Mouse (Mus musculus) neural tube, embryonic 13.5 days (tissue): ENCODE results near the gene Hist1h4i. TPM values are rescaled to one million over a fixed set of nuclear protein-coding genes. Genes with fewer than 3 reads are reported as not detected.

Source experiments
- ATAC-seq: fragments of 200-750 bp; cut with Nextera tagmentation; 2 replicates; pipeline ENCODE4 v1.8.0; 2017; ENCODE audit warnings: low read depth, mild to moderate bottlenecking, moderate TSS enrichment, moderate library complexity
- H3K27ac ChIP-seq: fragments of 300-500 bp; sonication (generic); replicated peaks from 2 replicates; pipeline ENCODE4 v1.5.1; 2015; ENCODE audit warnings: moderate library complexity, mild to moderate bottlenecking, inconsistent platforms
- H3K27me3 ChIP-seq: fragments of 300-500 bp; sonication (generic); 2 replicates; pipeline ENCODE4 v1.6.1; 2015; ENCODE audit warnings: mild to moderate bottlenecking, inconsistent platforms
- H3K36me3 ChIP-seq: fragments of 300-500 bp; sonication (generic); 2 replicates; pipeline ENCODE4 v1.6.1; 2015; ENCODE audit warnings: mild to moderate bottlenecking, inconsistent platforms
- H3K4me1 ChIP-seq: fragments of 300-500 bp; sonication (generic); replicated peaks from 2 replicates; pipeline ENCODE4 v1.6.1; 2015; ENCODE audit warnings: inconsistent platforms
- H3K4me2 ChIP-seq: fragments of 300-500 bp; sonication (generic); 2 replicates; pipeline ENCODE4 v1.6.1; 2015; ENCODE audit warnings: inconsistent platforms, mild to moderate bottlenecking, moderate library complexity
- H3K4me3 ChIP-seq: fragments of 300-500 bp; sonication (generic); 2 replicates; pipeline ENCODE4 v1.5.1; 2015; ENCODE audit warnings: mild to moderate bottlenecking, inconsistent platforms
- H3K9ac ChIP-seq: fragments of 300-500 bp; sonication (generic); 2 replicates; pipeline ENCODE4 v1.6.1; 2015; ENCODE audit warnings: moderate library complexity, mild to moderate bottlenecking, inconsistent platforms
- H3K9me3 ChIP-seq: fragments of 300-500 bp; sonication (generic); 2 replicates; pipeline ENCODE4 v1.6.1; 2016; ENCODE audit warnings: inconsistent platforms
- WGBS: fragments of 180-500 bp; shearing (Covaris S2); methylation state at CpG from one replicate; pipeline ENCODE4 v1.1.7; 2015; 5-methylcytosine and 5-hydroxymethylcytosine counted together
- polyA plus RNA-seq: library from polyadenylated mRNA; unstranded; fragments of >200 nt; fragmentation: Nextera tagmentation; extraction: Ambion mirVana; gene quantifications from 2 replicates; pipeline ENCODE4 v1.2.1, GENCODE M21; 2015

Gene Hist1h4i
- polyA plus RNA-seq, 1 experiment from 2014 or later = 10.1 TPM

GRCm38 (mm10) chr13:22001823-22002222 lies 39.3 kb downstream of the Hist1h4i start:
- H3K27ac ChIP-seq = no peak overlapping the region
- no peaks in the 10 kb centered on the region for H3K9me3 ChIP-seq
- WGBS = 20% methylated on average over 5 of the region's 5 CpGs
- H3K9ac ChIP-seq = no peak overlapping the region
- no peak overlapping the region for H3K4me2 ChIP-seq
- H3K4me3 ChIP-seq = no peak overlapping the region
- no peak for ATAC-seq
- peaks cover 100% of the 10 kb centered on the region for H3K27me3 ChIP-seq
- H3K36me3 ChIP-seq = no peaks in the 10 kb centered on the region
- peaks cover 20% of the 10 kb centered on the region for H3K4me1 ChIP-seq

- H3K9ac ChIP-seq = no peak overlapping the region
- peaks cover 100% of the 10 kb centered on the region for H3K27me3 ChIP-seq
- H3K4me1 ChIP-seq = peaks cover 18% of the 10 kb centered on the region
- no peak for ATAC-seq
- no peak overlapping the region for H3K4me2 ChIP-seq
- no peaks in the 10 kb centered on the region for H3K9me3 ChIP-seq
- 56% methylated on average over 2 of the region's 2 CpGs for WGBS
- H3K4me3 ChIP-seq = no peak overlapping the region
- no peaks in the 10 kb centered on the region for H3K36me3 ChIP-seq
- H3K27ac ChIP-seq = no peak overlapping the region
Observed at GRCm38 (mm10) chr13:22001346-22001745, 39.8 kb downstream of the Hist1h4i start.

GRCm38 (mm10) chr13:21999147-21999546 lies 42.0 kb downstream of the Hist1h4i start:
- H3K4me2 ChIP-seq = no peak overlapping the region
- no peak overlapping the region for H3K27ac ChIP-seq
- no peaks in the 10 kb centered on the region for H3K36me3 ChIP-seq
- H3K27me3 ChIP-seq = peaks cover 99% of the 10 kb centered on the region
- ATAC-seq = no peak
- H3K4me1 ChIP-seq = peaks cover 17% of the 10 kb centered on the region
- H3K4me3 ChIP-seq = no peak overlapping the region
- H3K9me3 ChIP-seq = no peaks in the 10 kb centered on the region
- WGBS = 30% methylated on average over 4 of the region's 4 CpGs
- H3K9ac ChIP-seq = no peak overlapping the region

DNA sequence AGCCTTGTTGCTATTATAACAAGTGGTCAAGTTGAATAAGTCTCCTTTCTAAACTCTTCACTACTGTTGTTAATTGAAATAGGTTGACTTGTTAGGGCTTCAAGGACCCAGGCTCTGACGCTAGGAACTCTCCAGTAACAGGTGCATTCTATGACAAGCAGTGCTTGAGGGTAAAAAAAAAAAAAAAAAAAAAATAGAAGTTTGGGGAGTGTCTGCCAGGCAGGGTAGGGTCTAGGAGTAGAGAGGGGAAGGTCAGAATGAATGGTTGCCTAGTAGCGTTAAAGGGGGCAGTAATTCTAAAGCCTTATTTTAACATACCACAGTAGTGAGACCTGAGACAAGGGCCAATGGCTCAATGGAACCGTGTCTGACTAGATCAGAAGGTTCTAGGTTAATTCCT lies 42.8 kb downstream of the Hist1h4i start:
- Histone ChIP-seq H3K9ac (no peak overlapping the region), H3K36me3 (no peaks in the 10 kb centered on the region), H3K4me2 (no peak overlapping the region), H3K9me3 (no peaks in the 10 kb centered on the region), H3K4me3 (no peak overlapping the region), H3K27me3 (peaks cover 99% of the 10 kb centered on the region), H3K4me1 (peaks cover 17% of the 10 kb centered on the region), H3K27ac (no peak overlapping the region)
- ATAC-seq = no peak
- WGBS = 25% methylated on average over 3 of the region's 3 CpGs

DNA sequence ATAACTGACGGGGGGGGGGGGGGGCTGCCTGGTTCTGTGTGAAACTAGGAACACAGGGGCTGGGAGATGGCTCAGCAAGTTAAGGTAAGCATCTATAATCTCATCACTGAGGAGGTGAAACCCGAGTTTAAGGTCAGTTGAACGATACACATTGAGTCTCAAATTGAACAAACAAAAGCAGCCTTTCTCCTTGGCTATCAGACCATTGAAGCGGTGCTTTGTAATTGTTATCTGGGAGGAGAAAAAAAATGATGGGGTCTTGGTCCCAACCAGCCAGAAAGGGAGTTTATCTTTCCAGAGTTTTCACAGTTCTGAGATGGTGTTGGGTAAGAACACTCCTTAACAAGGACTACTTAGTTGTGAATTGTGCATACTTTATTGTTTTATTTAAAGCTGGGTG lies 43.3 kb downstream of the Hist1h4i start:
- no peak overlapping the region for H3K4me2 ChIP-seq
- no peak overlapping the region for H3K9ac ChIP-seq
- H3K27me3 ChIP-seq = peaks cover 97% of the 10 kb centered on the region
- H3K4me3 ChIP-seq = no peak overlapping the region
- WGBS = 7% methylated on average over 4 of the region's 4 CpGs
- H3K4me1 ChIP-seq = peaks cover 17% of the 10 kb centered on the region
- no peak overlapping the region for H3K27ac ChIP-seq
- no peak for ATAC-seq
- no peaks in the 10 kb centered on the region for H3K36me3 ChIP-seq
- no peaks in the 10 kb centered on the region for H3K9me3 ChIP-seq

- H3K9ac ChIP-seq = no peak overlapping the region
- no peak overlapping the region for H3K27ac ChIP-seq
- H3K4me1 ChIP-seq = peaks cover 17% of the 10 kb centered on the region
- under 1% methylated on average over 21 of the region's 21 CpGs for WGBS
- 0 out of 2 replicates have a peak overlapping the region, but pooled peaks have one; percentile 12 for H3K4me3 ChIP-seq
- peak overlapping the region; percentile 34 for H3K4me2 ChIP-seq
- H3K36me3 ChIP-seq = no peaks in the 10 kb centered on the region
- H3K27me3 ChIP-seq = peaks cover 97% of the 10 kb centered on the region
- H3K9me3 ChIP-seq = no peaks in the 10 kb centered on the region
- no peak for ATAC-seq
Observed at GRCm38 (mm10) chr13:21997201-21997820, 43.9 kb downstream of the Hist1h4i start.

GRCm38 (mm10) chr13:21996840-21997185 lies 44.3 kb downstream of the Hist1h4i start:
- no peaks in the 10 kb centered on the region for H3K9me3 ChIP-seq
- no peaks in the 10 kb centered on the region for H3K36me3 ChIP-seq
- H3K4me1 ChIP-seq = peaks cover 17% of the 10 kb centered on the region
- H3K27me3 ChIP-seq = peaks cover 97% of the 10 kb centered on the region
- under 1% methylated on average over 13 of the region's 13 CpGs for WGBS
- no peak overlapping the region for H3K9ac ChIP-seq
- H3K4me2 ChIP-seq = peak overlapping the region; percentile 34
- H3K27ac ChIP-seq = no peak overlapping the region
- no peak for ATAC-seq
- H3K4me3 ChIP-seq = peak overlapping the region; percentile 12; the same call in 1 of the 2 replicates

DNA sequence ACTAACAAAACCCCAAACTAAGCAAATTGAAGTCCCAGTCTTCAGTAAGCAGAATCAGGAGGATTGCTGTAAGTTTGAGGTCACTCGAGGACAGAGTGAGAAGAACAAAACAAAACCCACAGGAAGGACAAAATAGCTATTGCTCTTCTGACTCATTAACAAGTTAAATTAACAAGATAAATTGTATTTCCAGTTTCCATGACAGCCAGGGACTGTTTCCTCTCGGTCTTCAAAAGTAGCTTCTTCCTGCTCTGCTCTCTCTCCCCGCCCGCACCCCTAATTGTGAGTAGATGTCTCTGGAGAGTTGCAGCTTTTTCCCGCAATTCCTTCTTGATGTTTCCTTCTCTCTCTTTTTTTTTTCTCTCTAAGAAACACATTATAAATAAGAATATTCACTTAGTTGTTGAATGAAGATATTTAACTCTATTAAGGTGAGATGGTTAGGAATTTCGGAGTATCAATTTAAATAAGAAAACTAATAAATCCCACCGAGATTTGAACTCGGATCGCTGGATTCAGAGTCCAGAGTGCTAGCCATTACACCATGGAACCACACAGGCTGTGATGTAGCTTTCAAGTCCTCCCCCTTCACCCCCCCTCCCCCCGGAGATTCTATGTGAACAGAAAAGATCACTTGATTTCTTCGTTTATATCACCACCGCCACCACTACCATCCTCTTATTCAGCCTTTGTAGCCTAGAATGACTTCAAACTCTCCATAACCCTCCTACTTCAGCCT lies 44.9 kb downstream of the Hist1h4i start:
- Histone ChIP-seq H3K4me2 (peak overlapping the region; percentile 50), H3K27me3 (peaks cover 97% of the 10 kb centered on the region), H3K9me3 (no peaks in the 10 kb centered on the region), H3K4me3 (peak overlapping the region; percentile 12; the same call in 1 of the 2 replicates), H3K36me3 (no peaks in the 10 kb centered on the region), H3K4me1 (peaks cover 17% of the 10 kb centered on the region), H3K27ac (no peak overlapping the region), H3K9ac (no peak overlapping the region)
- no peak for ATAC-seq
- 3% methylated on average over 12 of the region's 12 CpGs for WGBS

GRCm38 (mm10) chr13:21995331-21995914 lies 45.7 kb downstream of the Hist1h4i start:
- WGBS = under 1% methylated on average over 21 of the region's 21 CpGs
- H3K27ac ChIP-seq = no peak overlapping the region
- no peak for ATAC-seq

GRCm38 (mm10) chr13:21994896-21995295 lies 46.3 kb downstream of the Hist1h4i start:
- peaks cover 17% of the 10 kb centered on the region for H3K4me1 ChIP-seq
- peak overlapping the region; percentile 28 for H3K4me3 ChIP-seq
- H3K4me2 ChIP-seq = peak overlapping the region; percentile 50
- no peak overlapping the region for H3K9ac ChIP-seq
- H3K27me3 ChIP-seq = peaks cover 97% of the 10 kb centered on the region
- H3K9me3 ChIP-seq = no peaks in the 10 kb centered on the region
- no peaks in the 10 kb centered on the region for H3K36me3 ChIP-seq
- WGBS = 4% methylated on average over 8 of the region's 8 CpGs
- no peak for ATAC-seq
- H3K27ac ChIP-seq = no peak overlapping the region

More at GRCm38 (mm10) chr13:21995331-21995914, 45.7 kb downstream of the Hist1h4i start:
- Histone ChIP-seq H3K9me3 (no peaks in the 10 kb centered on the region), H3K4me1 (peaks cover 17% of the 10 kb centered on the region), H3K27me3 (peaks cover 97% of the 10 kb centered on the region), H3K4me2 (peak overlapping the region; percentile 50), H3K9ac (no peak overlapping the region), H3K36me3 (no peaks in the 10 kb centered on the region), H3K4me3 (peak overlapping the region; percentile 28)

DNA sequence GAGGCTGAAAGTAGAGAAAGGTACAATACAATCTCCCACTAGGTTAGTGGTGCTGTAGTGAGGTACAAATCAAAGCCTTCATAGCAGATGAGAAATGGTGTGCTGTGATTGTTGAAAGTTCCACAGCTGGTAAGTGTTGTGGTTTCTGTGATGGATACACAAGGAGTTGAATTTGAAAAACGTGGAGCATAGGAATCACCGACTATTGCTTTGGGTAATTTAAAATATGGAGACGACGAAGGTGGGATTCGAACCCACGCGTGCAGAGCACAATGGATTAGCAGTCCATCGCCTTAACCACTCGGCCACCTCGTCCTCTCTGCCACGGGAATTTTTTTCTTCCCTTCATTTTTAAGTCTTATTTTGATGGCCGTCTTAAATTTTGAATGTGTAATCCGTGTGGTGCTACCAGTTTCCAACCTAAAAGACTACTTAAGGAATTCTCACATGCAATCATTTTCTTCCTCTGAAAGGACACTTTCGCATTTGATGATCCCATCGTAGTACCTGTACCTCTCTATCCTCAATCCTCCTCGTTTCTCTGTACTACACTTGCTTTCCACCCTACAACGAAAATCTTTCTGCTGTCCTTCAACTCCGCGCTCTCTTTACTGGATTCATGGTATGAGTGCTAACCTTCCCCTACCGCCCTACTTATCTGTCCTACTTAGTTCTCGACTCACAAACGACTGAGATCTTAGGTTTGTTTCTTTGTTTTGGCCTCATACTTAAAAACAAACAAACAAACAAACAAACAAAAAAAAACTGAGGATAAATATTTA lies 47.0 kb downstream of the Hist1h4i start:
- Histone ChIP-seq H3K27me3 (peaks cover 89% of the 10 kb centered on the region), H3K4me1 (peaks cover 17% of the 10 kb centered on the region), H3K9me3 (no peaks in the 10 kb centered on the region), H3K36me3 (no peaks in the 10 kb centered on the region), H3K9ac (no peak overlapping the region), H3K4me3 (no peak overlapping the region), H3K4me2 (no peak overlapping the region), H3K27ac (no peak overlapping the region)
- WGBS = 1% methylated on average over 22 of the region's 22 CpGs
- no peak for ATAC-seq

DNA sequence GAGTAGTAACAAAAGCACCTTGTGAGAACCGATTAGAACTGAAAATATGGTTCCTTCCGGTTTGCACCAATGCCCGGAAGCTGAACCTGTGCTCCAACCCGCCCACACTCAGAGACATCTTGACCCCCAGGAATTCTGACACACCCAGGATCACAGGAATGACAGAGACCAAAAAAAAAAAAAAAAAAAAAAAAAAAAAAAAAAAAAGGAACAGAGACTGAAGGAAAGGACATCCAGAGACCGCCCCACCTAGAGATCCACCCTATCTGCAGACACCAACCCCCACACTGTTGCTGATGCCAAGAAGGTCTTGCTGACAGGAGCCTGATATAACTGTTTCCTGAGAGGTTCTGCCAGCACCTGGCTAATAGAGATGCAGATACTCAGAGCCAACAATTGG lies 48.6 kb downstream of the Hist1h4i start:
- Histone ChIP-seq H3K9me3 (no peaks in the 10 kb centered on the region), H3K4me3 (no peak overlapping the region), H3K36me3 (no peaks in the 10 kb centered on the region), H3K27me3 (peaks cover 82% of the 10 kb centered on the region), H3K27ac (no peak overlapping the region), H3K9ac (no peak overlapping the region), H3K4me1 (peaks cover 17% of the 10 kb centered on the region), H3K4me2 (no peak overlapping the region)
- ATAC-seq = no peak
- WGBS = 91% methylated on average over 5 of the region's 5 CpGs
